Mouse (Mus musculus): ENCODE measurements around the gene Chchd10.

Chchd10 gene

DNA sequence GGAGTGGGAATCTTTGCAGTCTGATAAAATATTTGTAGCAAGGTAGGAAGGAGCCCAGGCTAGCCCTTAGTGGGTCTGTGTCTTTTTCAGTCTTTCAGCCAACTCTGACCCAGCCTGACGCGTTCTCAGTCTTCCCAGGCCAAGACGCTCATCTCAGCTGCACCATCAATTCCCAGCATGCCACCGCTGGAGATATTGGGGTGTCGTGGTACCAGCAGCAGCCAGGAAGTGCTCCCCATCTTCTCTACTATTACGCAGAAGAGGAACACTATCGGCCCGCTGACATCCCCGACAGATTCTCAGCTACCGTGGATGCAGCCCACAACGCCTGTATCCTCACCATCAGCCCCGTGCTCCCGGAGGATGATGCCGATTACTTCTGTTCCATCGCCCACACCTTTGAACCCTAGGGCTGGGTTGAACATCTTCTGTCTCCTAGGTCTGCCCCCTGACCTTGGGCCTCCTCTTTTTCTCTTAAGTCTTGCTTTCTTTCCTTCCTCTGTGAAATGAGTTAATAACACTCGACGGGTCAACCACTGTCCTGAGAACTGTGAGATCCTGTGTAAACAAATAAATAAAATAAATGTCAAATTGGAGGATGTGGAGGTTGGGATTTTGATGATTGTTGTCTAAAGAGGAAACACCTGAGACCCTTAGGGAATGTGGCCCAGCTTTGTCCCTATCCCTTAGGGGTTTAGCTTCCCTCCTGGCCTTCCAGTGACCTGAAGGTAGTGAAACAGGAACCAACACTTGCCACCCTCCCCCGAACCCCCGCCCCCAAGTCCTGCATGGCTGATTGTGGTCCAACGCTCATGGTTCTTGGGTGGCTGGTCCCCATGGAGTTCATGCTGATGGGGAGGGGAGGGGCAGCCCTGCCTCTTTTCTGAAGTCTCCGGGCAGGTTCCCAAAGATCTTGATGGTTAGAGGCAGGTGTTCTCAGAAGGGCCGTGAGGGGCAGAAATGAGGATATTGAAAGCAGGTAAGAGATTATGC lies 16.4 kb downstream of the Chchd10 start:
- no peak for DNase-seq (ENCODE audit: low spot score)

DNA sequence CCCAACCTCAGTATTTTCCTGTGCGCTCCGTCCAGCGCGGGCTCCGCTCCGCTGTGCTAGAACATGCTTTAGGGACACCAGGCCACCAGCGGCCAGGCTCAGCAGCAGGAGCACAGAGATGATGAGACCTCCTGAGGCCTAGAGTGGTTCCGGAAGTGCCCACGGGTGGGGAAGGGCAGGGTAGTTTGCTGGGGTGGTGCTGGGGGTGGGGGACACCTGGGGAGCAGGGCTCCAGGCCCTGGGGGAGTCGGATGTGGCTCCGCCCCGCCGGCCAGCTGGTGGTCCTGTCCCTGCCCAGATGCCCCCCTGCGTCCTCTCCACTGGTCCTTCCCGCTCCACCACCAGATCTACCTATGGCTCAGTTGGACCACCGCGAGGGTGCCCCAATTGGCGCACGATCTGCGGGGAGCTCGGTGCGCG lies 17.9 kb downstream of the Chchd10 start:
- no peak for DNase-seq (ENCODE audit: low spot score)

DNA sequence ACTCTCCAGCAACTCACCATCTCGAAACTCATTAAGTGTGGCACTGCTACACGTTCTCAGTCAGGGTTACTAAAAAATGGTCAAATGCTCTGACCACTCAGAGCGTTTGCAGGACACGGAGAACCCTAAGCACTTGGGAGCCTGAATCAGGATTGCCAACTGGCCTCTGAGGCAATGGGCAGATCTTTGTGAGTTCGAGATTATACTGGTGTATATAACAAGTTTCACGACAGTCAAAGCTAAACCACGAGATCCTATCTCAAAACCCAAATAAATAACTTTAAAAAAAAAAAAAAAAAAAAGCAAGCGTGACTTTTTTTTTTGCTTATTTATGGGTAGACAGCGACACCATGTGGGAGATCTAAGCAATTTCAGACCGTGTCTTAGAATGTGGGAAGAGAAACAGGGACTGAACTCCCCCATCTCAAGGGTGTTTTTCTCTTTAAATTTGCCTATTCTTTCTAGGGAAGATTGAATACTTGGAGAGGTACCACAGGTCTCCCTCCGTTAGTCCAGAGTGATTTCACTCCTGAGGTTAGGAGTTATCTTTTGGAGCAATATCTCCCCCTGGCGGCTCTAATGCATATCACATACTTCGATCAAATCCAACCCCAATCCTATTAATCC lies 18.6 kb downstream of the Chchd10 start:
- peak; percentile 36 for DNase-seq (ENCODE audit: low spot score)

DNA sequence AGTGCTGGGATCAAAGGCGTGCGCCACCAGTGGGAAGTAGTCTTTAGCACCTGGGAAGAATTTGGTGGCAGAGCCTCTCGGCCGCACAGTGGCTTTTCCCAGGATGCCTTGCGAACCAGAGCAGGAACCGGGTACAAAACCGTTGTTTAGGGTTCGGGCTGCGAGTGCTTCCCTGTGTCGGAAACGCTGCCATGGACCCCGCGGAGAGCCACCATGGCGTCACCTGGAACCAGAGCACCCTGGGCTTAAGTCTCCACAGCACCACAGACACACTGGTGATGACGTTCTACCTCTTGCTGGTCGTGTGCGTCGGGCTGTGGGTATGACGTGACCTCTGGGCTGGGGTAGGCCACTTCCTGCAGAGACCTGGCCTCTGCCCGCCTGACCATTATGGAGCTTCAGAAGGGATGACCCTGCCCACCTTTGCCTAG lies 21.5 kb downstream of the Chchd10 start, which contains the start of gene Gm5134:
Gm5134 (plus strand) TSS at position 134 of the 431 bp plus-strand sequence.
- no peak for DNase-seq (ENCODE audit: low spot score)

DNA sequence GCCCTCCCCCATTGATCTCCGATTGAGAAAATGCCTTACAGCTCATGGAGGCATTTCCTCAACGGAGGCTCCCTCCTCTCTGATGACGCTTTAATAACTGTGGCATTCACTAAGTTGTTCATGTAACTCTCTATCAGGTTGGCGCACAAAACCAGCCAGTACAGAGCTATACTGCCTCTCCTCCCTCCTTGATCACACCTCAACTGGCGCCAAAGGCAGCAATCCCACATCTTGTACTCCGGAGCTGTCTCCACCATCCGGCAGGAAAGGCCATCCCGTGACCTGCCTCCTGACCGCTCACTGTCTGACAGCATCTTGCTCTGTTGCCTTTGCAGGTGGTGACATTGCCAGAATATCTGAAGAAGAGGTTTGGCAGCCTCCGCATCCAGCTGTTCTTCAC lies 40.9 kb downstream of the Chchd10 start:
- DNase-seq (ENCODE audit: low spot score): no peak

DNA sequence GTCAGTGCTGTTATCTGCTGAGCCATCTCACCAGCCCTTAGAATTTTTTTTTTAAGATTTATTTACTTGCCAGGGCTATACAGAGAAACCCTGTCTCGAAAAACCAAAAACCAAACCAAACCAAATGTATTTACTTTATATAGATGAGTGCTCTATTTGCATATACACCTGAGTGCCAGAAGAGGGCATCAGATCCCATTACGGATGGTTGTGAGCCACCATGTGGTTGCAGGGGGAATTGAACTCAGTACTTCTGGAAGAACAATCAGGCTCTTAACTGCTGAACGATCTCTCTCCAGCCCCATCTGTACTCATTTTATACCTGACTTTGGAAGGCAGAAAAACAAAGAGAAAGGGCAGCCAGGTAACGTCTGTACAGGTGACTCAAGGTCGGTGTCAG lies 42.3 kb downstream of the Chchd10 start:
- no peak for DNase-seq (ENCODE audit: low spot score)

DNA sequence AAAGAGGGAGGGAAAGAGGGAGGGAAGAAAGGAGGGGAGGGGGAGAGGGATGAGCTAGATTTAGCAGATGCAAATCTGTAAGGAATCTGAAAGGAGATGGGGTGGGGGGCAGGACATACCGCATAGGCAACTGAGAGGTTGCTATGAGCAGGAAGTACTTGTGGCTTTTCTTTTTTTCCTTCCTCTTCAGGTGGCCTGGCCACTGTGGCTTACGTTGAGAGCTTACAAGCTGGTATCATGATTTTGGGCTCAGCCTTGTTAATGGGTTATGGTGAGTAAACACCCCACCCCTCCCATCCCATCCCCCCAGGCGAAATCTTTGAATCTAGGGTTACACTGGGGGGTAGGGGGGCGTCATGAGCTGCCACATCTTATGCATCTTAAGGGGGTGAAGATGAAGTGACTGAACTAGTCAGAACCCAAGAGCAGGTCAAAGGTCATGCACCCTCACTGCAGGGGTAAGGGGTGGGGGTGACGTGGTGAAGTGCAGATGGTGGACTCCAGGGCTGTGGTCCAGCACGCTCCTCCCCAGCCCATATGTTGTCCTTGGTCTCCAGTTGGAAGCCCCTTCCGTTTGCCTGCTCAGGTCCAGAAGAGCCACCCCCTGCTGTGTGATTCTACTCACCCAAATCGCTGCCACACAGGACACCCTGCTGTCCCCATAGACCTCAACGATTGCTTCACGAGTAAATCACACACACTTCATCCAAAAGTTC lies 45.3 kb downstream of the Chchd10 start:
- no peak for DNase-seq (ENCODE audit: low spot score)

DNA sequence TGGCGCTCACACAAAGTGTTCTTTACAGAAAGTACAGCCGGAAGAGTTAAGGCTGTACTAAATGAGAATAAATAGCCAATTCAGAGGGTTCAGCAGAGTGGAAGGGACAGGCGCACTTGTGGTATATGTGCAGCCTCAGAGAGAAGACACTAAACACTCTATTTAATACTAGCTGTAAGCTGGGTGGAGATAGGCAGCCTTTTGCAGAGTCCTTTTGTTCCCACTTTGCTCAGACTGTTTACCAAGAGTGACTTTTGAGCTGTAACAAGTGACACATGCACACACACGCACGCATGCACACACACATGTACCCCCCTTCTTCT lies 45.9 kb downstream of the Chchd10 start:
- DNase-seq (ENCODE audit: low spot score): no peak

DNA sequence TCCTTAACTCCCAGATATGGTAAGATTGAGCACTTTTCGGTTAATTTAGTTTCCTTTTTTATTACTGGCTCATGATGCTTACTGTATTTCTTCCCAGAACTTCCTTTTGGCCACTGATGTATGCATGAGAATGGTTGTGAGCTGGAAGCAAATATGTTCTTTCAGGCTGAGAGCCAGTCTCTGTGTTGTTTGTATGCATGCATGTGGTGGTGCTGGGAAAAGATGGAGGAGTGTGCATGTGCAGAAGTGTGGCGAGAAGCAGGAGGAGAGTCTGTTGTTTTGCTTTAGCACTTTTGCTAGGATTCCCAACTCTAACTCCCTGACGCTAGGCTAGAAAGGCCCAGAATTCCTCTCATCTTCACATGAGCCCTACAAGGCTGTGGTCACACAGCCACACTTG lies 46.5 kb downstream of the Chchd10 start:
- DNase-seq (ENCODE audit: low spot score): no peak

All from urinary bladder, postnatal 25 days (tissue).